Mouse (Mus musculus) megakaryocyte, embryonic 14.5 days (primary cell): Measurements from ENCODE around the gene Ccdc97.

Experiments used
- FLI1 ChIP-seq: IDR thresholded peaks from 2 replicates; pipeline ENCODE4 v1.6.1; 2012; ENCODE audit warnings: low read length, inconsistent platforms, mixed read lengths
- GATA1 ChIP-seq: IDR thresholded peaks from 3 replicates; pipeline ENCODE4 v1.6.1; 2012; ENCODE audit warnings: mixed read lengths, low read length, inconsistent platforms, borderline replicate concordance

DNA sequence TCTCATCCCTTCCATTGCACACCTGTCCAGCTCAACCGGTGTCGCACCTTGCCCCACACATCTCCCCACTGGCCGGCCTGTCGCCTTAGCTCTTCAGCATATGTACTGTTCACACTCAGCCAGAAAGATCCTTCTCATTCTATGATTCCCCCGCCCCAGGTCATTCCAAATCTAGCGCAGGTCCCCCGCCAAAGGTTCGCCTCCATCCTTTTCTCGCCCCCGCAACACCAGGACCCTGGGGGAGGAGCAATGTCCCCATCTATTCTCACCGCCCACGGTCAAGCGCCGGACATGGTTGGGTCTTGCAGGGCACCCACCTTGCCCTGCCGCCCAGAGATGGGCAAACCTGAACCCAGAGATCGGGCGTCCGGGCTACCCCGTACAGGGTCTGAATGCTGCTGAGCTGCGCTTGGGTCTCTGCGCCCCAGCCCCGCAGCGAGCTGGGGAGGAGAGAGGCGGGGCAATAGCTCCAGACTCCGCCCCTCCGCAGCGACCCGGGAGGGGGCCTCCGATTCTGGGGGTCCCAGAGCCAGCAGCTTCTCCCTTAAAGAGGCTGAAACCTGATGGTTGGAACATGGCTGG is 44.1 kb downstream of the Ccdc97 start, which contains the start of gene Tmem91:
- TF ChIP-seq GATA1 (no peak), FLI1 (no peak)
